Mouse (Mus musculus) neural tube, embryonic 12.5 days (tissue): ENCODE results near the gene Mpv17l2. TPM values are rescaled to one million over a fixed set of nuclear protein-coding genes. Genes with fewer than 3 reads are reported as not detected.

Source experiments
- ATAC-seq: fragments of 200-750 bp; cut with Nextera tagmentation; 2 replicates; pipeline ENCODE4 v1.8.0; 2017; ENCODE audit warnings: low read depth, mild to moderate bottlenecking, moderate TSS enrichment, moderate library complexity; ENCODE audit not compliant: low FRiP score
- H3K27ac ChIP-seq: fragments of 300-500 bp; sonication (generic); 2 replicates; pipeline ENCODE4 v1.5.1; 2016
- H3K27me3 ChIP-seq: fragments of 300-500 bp; sonication (generic); replicated peaks from 2 replicates; pipeline ENCODE4 v1.6.1; 2016; ENCODE audit warnings: mild to moderate bottlenecking
- H3K36me3 ChIP-seq: fragments of 300-500 bp; sonication (generic); 2 replicates; pipeline ENCODE4 v1.6.1; 2016; ENCODE audit warnings: mild to moderate bottlenecking
- H3K4me1 ChIP-seq: fragments of 300-500 bp; sonication (generic); 2 replicates; pipeline ENCODE4 v1.6.1; 2016
- H3K4me2 ChIP-seq: fragments of 300-500 bp; sonication (generic); replicated peaks from 2 replicates; pipeline ENCODE4 v1.6.1; 2016; ENCODE audit warnings: mild to moderate bottlenecking
- H3K4me3 ChIP-seq: fragments of 300-500 bp; sonication (generic); 2 replicates; pipeline ENCODE4 v1.5.1; 2016
- H3K9ac ChIP-seq: fragments of 300-500 bp; sonication (generic); 2 replicates; pipeline ENCODE4 v1.6.1; 2016; ENCODE audit warnings: mild to moderate bottlenecking
- H3K9me3 ChIP-seq: fragments of 300-500 bp; sonication (generic); 2 replicates; pipeline ENCODE4 v1.6.1; 2016; ENCODE audit warnings: mild to moderate bottlenecking
- WGBS: fragments of 180-500 bp; shearing (Covaris S2); methylation state at CpG from one replicate; pipeline ENCODE4 v1.1.7; 2016; 5-methylcytosine and 5-hydroxymethylcytosine counted together
- polyA plus RNA-seq: library from polyadenylated mRNA; unstranded; fragments of >200 nt; fragmentation: Nextera tagmentation; extraction: Ambion mirVana; gene quantifications from 2 replicates; pipeline ENCODE4 v1.2.1, GENCODE M21; 2016

The Mpv17l2 gene
- polyA plus RNA-seq, 1 experiment from 2014 or later = 51.2 TPM

DNA sequence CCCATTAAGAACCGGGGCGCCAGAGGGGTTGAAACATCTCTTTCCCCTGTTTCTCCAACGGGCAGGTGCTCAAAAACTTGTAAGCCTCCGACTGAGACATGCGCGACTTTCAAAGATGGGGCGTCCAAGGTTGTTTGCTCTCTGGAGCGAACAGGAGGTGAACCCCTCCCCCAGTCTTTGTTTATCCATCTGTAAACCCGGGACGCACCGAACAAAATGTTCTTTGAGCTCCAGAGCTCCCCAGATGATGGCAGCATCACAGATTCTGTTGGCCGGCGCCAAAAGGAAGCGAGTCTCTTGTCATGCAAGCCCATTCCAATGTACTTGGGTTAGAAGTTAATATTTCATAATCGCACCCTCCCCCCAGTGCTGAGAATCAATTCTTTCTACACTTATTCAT, 37.5 kb upstream of the Mpv17l2 start:
- H3K4me1 ChIP-seq = peaks cover 18% of the 10 kb centered on the region
- no peak overlapping the region for H3K27ac ChIP-seq
- 13% methylated on average over 15 of the region's 15 CpGs for WGBS
- no peaks in the 10 kb centered on the region for H3K36me3 ChIP-seq
- H3K27me3 ChIP-seq = peaks cover 44% of the 10 kb centered on the region
- H3K9ac ChIP-seq = no peak overlapping the region; the same call in 1 of the 2 replicates
- peak overlapping the region; percentile 52 for H3K4me3 ChIP-seq
- H3K9me3 ChIP-seq = no peaks in the 10 kb centered on the region
- no peak for ATAC-seq
- peak overlapping the region; percentile 84 for H3K4me2 ChIP-seq

DNA sequence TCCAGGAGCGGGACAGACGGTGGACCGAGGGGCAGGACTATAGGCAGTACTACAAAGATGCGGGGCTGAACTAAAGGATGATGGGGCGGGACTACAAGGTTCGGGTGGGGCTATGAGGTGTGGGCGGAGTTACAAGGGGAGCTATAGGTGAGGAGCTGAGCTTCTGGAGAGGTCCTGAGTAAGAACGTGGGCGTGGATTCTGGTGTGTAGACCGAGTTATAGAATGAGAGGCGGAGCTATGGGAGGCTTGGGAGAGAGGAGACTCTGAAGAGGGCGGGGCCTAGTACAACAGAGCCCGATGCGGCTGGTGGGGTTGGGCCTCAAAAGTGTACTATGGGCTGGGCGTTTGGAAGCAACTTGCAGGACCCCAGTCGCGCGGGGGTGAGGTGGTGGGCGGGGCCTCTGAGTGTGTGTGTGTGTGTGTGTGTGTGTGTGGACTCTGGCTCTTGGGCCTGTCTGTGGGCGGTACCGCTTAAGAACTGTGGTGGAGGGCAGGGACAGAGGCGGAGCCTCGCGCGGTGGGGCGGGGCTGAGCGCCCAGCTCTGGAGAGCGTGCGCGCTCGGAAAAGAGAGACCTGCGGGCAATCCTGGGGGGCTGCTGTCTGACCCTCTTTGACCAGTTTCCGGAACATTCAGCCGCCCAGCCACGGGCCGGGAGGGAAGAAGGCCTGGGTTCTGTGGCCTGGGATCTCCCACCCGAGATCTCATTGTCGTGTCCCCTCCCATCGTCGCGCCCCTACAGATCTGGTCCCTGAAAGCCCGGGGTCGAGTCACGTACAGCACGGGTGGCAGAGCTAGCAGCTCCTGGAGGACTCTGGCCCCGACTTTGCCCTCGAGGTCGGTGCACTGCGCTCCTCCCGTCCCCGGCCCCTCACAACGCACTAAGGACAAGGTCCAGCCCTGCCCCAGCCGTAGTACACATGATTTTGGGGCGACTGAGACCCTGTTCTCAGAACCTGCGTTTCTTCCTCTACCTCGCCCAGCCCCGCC, 36.6 kb upstream of the Mpv17l2 start:
- Histone ChIP-seq H3K36me3 (no peaks in the 10 kb centered on the region), H3K4me1 (peaks cover 27% of the 10 kb centered on the region), H3K4me3 (peak overlapping the region; percentile 52), H3K9ac (peak overlapping the region; percentile 65), H3K9me3 (no peaks in the 10 kb centered on the region), H3K4me2 (peak overlapping the region; percentile 84), H3K27ac (no peak overlapping the region), H3K27me3 (peaks cover 37% of the 10 kb centered on the region)
- WGBS = 1% methylated on average over 57 of the region's 57 CpGs
- peak; percentile 81 for ATAC-seq

DNA sequence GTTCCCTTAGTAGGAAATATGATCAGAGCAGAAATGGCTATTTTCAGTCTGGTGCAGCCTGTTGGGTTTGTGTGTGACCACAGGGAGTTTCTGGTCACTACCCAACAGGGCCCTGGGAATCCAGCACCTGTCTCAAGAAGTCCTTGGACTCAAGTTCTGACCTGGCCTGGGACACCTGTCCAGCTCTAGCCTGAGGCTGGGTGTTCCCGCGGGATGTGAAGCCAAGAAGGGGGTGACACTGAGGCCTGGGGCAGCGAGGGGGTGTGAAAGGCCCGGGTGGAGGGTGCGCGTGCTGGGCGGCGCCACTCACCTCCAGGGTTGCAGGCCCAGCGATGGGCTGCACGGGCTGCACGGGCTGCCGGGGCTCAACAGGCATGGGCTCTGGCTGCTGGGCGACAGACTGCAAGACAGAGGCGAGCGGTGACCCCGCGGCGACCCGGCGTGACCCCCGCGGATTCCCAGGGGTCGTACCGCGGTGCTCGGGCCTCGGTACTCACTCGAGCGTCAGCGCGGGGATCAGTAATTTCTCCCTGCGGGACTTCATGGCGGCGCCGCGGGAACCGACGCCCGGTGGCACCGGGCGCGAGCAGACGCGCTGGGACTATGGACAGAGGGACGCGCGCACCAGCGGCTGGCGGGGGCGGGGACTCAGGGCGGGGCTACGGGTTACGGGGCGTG, 35.8 kb upstream of the Mpv17l2 start:
- 2% methylated on average over 54 of the region's 54 CpGs for WGBS
- Histone ChIP-seq H3K36me3 (no peaks in the 10 kb centered on the region), H3K9me3 (no peaks in the 10 kb centered on the region), H3K27ac (no peak overlapping the region), H3K4me2 (peak overlapping the region; percentile 84), H3K27me3 (peaks cover 31% of the 10 kb centered on the region), H3K4me3 (peak overlapping the region; percentile 52), H3K9ac (peak overlapping the region; percentile 65), H3K4me1 (peaks cover 31% of the 10 kb centered on the region)
- peak; percentile 2; the same call in 1 of the 2 replicates for ATAC-seq

DNA sequence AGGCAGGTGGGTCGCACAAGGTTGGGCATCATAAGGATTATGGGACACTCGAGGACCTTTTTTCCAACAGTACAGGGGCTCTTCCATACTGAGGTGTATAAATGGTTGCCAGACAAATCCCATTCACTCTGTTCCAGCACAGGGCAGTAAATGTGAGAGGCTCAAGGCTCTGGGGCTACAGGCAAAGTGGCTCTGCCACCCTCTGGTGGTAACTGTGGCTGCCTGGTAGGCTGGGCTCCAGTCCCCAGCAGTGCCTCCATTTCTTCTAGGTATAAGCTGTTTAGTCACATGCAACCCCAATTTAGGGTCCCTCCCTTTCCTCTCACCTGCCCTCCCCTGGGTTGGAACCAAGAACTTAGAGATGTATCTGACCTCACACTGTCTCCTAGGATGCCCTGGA, 34.6 kb upstream of the Mpv17l2 start:
- Histone ChIP-seq H3K4me3 (no peak overlapping the region), H3K36me3 (no peaks in the 10 kb centered on the region), H3K9ac (no peak overlapping the region), H3K9me3 (no peaks in the 10 kb centered on the region), H3K27me3 (peaks cover 31% of the 10 kb centered on the region), H3K4me2 (no peak overlapping the region), H3K4me1 (peaks cover 38% of the 10 kb centered on the region), H3K27ac (no peak overlapping the region)
- ATAC-seq = no peak
- 85% methylated on average over 2 of the region's 2 CpGs for WGBS

DNA sequence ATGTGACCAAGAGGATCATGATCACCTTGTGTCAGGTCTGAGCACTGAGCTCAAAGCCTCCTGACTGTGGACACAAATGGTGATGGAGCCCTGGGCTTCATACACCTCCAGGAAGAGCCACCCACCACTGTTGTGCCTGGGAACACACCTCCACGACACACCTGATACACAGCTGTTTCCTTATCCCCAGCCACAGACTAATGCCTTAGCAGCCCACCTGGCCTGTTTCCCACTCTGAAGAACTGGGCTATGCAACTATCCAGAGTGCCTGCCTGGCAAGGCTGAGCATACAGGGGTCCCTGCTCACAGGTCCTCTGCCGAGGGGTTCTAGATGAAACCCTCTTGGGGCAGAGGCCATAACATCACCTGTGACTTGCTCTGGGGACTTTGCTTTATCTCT, 33.5 kb upstream of the Mpv17l2 start:
- H3K27ac ChIP-seq = no peak overlapping the region
- no peak overlapping the region for H3K9ac ChIP-seq
- ATAC-seq = no peak
- H3K9me3 ChIP-seq = no peaks in the 10 kb centered on the region
- no peak overlapping the region for H3K4me3 ChIP-seq
- peaks cover 38% of the 10 kb centered on the region for H3K4me1 ChIP-seq
- H3K27me3 ChIP-seq = peaks cover 25% of the 10 kb centered on the region
- H3K4me2 ChIP-seq = 0 out of 2 replicates have a peak overlapping the region, but pooled peaks have one; percentile 78
- 0 out of 2 replicates have a peak, but pooled peaks cover 6% of the 10 kb centered on the region for H3K36me3 ChIP-seq
- WGBS = 88% methylated on average over 2 of the region's 2 CpGs

DNA sequence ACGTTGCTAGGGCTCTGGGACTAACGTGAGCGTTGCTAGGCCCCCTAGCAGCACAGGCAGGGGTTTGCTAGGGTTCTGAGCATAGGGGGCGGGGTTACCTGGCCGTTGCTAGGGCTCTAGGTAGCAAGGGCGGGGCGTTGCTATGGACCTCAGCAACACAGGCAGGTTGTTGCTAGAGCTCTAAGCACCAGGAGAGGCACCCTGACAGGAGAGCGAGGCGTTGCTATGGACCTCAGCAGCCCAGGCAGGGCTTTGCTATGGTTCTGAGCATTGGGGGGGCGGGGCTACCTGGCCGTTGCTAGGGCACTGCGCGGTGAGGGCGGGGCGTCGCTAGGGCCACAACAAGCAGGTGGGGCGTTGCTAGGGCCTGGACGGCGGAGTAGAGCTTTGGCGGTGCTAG, 32.0 kb upstream of the Mpv17l2 start:
- peak overlapping the region; percentile 61 for H3K4me3 ChIP-seq
- under 1% methylated on average over 20 of the region's 20 CpGs for WGBS
- peaks cover 15% of the 10 kb centered on the region for H3K36me3 ChIP-seq
- no peaks in the 10 kb centered on the region for H3K9me3 ChIP-seq
- no peak; the same call in 1 of the 2 replicates for ATAC-seq
- H3K27me3 ChIP-seq = peaks cover 10% of the 10 kb centered on the region; the same call in 1 of the 2 replicates
- peak overlapping the region; percentile 65 for H3K27ac ChIP-seq
- peak overlapping the region; percentile 77 for H3K9ac ChIP-seq
- peak overlapping the region; percentile 78 for H3K4me2 ChIP-seq
- peaks cover 32% of the 10 kb centered on the region for H3K4me1 ChIP-seq

DNA sequence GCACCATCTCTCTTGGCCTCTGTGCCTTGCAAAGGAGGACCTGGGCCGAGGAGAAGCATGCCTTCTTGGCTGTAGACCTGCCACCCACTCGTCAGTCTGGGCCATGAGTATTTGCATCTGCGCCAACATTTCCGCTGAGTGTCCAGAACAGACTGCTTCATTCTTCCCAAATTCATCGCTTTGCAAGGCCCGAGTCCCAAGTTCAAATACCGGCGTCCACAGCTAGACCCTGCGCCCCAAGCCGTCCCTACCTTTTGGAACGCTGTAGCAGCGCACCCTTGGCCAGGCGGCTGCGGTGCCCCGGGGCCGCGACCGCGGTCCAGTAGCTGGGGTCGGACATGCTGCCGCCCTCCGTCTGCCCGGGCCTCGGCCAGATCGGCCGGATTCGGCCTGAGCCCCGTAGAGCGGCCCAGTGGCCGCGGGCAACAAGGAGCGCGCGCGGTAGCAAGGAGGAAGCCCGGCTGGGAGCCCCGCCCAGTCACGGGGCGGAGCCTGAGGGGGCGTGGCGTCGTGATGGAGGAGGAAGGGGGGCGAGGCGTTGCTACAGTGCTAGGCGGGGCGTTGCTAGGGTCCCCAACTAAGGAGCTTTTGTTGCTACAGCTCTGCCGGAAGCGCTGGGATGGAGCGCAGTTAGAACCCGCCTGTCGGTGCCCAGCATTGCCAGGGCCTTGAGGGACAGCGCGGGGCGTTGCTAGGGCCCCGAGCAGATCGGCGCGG, 31.4 kb upstream of the Mpv17l2 start:
- H3K36me3 ChIP-seq = peaks cover 20% of the 10 kb centered on the region
- peaks cover 30% of the 10 kb centered on the region for H3K4me1 ChIP-seq
- H3K27ac ChIP-seq = peak overlapping the region; percentile 65
- H3K27me3 ChIP-seq = peaks cover 9% of the 10 kb centered on the region; the same call in 1 of the 2 replicates
- no peaks in the 10 kb centered on the region for H3K9me3 ChIP-seq
- ATAC-seq = peak; percentile 83
- 7% methylated on average over 58 of the region's 58 CpGs for WGBS
- peak overlapping the region; percentile 77 for H3K9ac ChIP-seq
- H3K4me3 ChIP-seq = peak overlapping the region; percentile 61
- peak overlapping the region; percentile 78 for H3K4me2 ChIP-seq

DNA sequence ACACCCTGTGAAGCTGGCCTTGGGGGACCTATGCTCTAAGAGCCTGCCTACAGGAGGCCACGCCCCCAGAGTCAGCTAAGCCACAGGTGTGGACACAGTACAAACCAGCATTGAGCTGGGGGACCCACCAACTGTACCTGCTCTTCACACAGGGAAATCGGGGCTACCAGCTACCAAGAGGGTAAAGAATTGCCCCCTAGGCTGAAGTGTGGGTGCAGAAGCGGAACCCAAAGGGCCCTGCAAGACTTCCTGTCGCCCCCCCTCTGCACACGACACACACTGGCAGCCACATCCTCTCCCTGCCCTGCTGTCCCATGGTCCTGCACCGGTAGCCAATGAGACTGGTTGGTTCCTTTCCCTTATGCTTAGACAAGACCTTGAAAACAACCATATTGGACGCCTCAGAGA, 30.6 kb upstream of the Mpv17l2 start:
- H3K27ac ChIP-seq = no peak overlapping the region
- ATAC-seq = no peak
- H3K9ac ChIP-seq = peak overlapping the region; percentile 77
- H3K4me2 ChIP-seq = peak overlapping the region; percentile 78
- H3K4me3 ChIP-seq = no peak overlapping the region; the same call in 1 of the 2 replicates
- H3K4me1 ChIP-seq = peaks cover 26% of the 10 kb centered on the region
- 86% methylated on average over 7 of the region's 7 CpGs for WGBS
- H3K36me3 ChIP-seq = peaks cover 29% of the 10 kb centered on the region
- H3K27me3 ChIP-seq = peaks cover 9% of the 10 kb centered on the region; the same call in 1 of the 2 replicates
- no peaks in the 10 kb centered on the region for H3K9me3 ChIP-seq

DNA sequence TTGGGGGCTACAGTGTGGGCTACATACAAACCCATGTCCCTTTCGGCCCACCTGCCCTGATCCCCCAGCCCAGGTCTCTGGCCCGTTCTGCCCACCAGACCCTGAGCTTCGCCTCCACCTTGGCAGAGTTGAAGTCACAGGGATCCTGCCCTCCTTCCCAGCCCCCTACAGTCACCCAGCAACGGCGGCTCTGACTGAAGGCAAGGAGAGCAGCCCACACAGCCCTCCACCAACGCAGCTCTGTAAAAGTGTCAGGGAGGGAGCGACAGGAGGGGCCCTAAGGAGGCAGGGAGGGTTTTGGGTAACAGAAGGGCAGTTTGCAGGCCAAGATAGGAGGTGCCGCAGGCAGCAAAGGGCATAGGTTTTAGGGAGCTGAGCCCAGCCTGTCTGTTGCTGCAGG, 30.1 kb upstream of the Mpv17l2 start:
- no peaks in the 10 kb centered on the region for H3K9me3 ChIP-seq
- peaks cover 9% of the 10 kb centered on the region; the same call in 1 of the 2 replicates for H3K27me3 ChIP-seq
- WGBS = 65% methylated on average over 8 of the region's 8 CpGs
- no peak overlapping the region; the same call in 1 of the 2 replicates for H3K4me3 ChIP-seq
- peaks cover 26% of the 10 kb centered on the region for H3K4me1 ChIP-seq
- no peak overlapping the region for H3K27ac ChIP-seq
- H3K36me3 ChIP-seq = peaks cover 33% of the 10 kb centered on the region
- peak overlapping the region; percentile 77 for H3K9ac ChIP-seq
- no peak for ATAC-seq
- peak overlapping the region; percentile 78 for H3K4me2 ChIP-seq

DNA sequence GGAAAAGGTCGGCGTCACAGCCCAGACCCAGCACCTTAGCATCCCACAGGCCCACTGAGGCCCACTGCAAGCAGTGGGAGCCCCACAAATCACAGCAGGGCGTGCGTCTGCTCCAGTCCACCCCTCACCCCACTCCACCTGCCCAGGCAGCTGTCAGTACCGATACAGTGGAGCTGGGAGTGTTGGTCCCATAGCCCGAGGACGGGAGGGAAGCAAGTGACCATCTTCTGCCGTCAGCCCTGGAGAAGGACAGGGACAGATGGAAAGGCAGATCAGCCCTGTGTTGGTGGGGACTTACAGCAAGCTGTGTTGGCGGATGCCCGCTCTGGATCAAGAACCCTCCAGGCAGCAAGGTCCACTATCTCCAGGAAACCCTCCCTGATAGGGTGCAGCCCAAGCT, 28.3 kb upstream of the Mpv17l2 start:
- WGBS = 72% methylated on average over 10 of the region's 10 CpGs
- Histone ChIP-seq H3K36me3 (peaks cover 49% of the 10 kb centered on the region), H3K9ac (no peak overlapping the region), H3K9me3 (no peaks in the 10 kb centered on the region), H3K27me3 (peaks cover 6% of the 10 kb centered on the region; the same call in 1 of the 2 replicates), H3K27ac (no peak overlapping the region), H3K4me2 (no peak overlapping the region), H3K4me1 (peaks cover 26% of the 10 kb centered on the region), H3K4me3 (no peak overlapping the region; the same call in 1 of the 2 replicates)
- no peak for ATAC-seq

DNA sequence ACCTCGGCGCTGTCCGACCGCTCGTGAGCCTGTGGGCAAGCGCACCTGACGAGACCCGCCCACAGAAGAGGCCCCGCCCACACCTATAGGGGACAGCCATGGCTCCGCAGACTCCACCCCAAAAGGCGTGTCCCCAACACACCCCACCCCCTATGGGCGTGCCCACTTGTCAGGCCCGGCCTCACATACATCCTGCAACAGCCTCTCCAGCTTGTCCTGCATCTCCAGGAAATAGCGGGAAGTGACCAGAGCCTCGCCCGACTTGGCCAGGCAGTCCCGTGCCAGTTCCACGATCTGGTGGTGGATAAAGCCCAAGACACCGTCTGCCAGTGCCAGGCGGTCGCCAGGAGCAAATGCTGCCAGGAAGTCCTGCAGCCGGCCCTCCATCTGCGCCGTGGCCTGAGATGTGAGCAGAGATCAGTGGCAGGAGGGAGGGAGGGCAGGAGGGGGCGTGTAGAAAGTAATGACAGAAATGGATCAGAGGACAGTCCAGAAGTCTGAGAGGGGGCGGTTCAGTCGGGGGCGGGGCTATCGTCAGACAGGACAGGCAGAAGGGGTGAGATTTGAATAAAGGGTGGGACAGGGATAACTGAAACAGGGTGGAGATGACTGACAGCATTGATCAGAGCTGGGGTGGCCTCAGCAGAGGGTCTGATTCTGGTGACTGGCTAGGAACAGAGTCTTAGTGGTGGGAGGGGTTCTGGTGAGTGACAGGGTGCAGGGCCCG, 27.4 kb upstream of the Mpv17l2 start:
- Histone ChIP-seq H3K27ac (no peak overlapping the region), H3K27me3 (0 out of 2 replicates have a peak, but pooled peaks cover 5% of the 10 kb centered on the region), H3K9me3 (no peaks in the 10 kb centered on the region), H3K9ac (peak overlapping the region; percentile 17; the same call in 1 of the 2 replicates), H3K4me2 (peak overlapping the region; percentile 32), H3K4me3 (0 out of 2 replicates have a peak overlapping the region, but pooled peaks have one; percentile 5), H3K36me3 (peaks cover 58% of the 10 kb centered on the region), H3K4me1 (peaks cover 23% of the 10 kb centered on the region)
- ATAC-seq = no peak
- WGBS = 15% methylated on average over 30 of the region's 30 CpGs
